Mouse (Mus musculus): Measurements from ENCODE around the gene Pir.

DNA sequence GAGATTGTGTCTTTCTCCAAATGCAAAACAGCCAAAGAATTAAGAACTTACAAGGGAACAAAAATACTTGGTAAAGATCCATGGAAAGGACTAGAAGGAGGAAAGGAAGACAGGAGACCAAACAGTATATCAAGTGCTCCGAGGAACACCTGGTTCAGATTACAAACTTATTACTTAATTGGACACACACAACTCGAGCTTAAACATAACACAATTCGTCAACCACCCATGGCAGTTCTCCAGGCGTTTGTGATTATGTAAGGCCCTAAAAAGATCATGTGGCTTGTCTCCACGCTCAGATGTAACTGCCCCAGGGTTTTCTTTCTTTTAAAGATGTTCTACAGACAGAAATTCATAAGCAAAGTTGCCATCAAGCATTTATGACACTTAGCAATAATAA lies 22.0 kb downstream of the Pir start:
- no peak for TF ChIP-seq CTCF (IDR thresholded peaks at IDR 0.05; ENCODE audit: low read depth)
- no peak for TF ChIP-seq EP300 (IDR thresholded peaks at IDR 0.05; ENCODE audit: low read depth)

All from liver, postnatal 0 days (tissue).